Mouse (Mus musculus) kidney, embryonic 14.5 days (tissue): Measurements from ENCODE around the gene Plekhg4. TPM values are rescaled to one million over a fixed set of nuclear protein-coding genes. Genes with fewer than 3 reads are reported as not detected.

Source experiments
- ATAC-seq: fragments of 200-750 bp; cut with Nextera tagmentation; 2 replicates; pipeline ENCODE4 v1.8.0; 2017; ENCODE audit warnings: moderate number of reproducible peaks, mild to moderate bottlenecking, moderate TSS enrichment, moderate library complexity; ENCODE audit not compliant: low FRiP score, low TSS enrichment
- H3K27ac ChIP-seq: fragments of 300-500 bp; sonication (generic); 2 replicates; pipeline ENCODE4 v1.5.1; 2014; ENCODE audit warnings: low read depth, mild to moderate bottlenecking, low read length, moderate library complexity, mixed read lengths
- H3K27me3 ChIP-seq: fragments of 300-500 bp; sonication (generic); 2 replicates; pipeline ENCODE4 v1.6.1; 2014; ENCODE audit warnings: mild to moderate bottlenecking, low read length; ENCODE audit not compliant: control insufficient read depth, insufficient read depth
- H3K36me3 ChIP-seq: fragments of 300-500 bp; sonication (generic); 2 replicates; pipeline ENCODE4 v1.6.1; 2014; ENCODE audit warnings: low read length, mixed read lengths; ENCODE audit not compliant: control insufficient read depth, insufficient read depth
- H3K4me1 ChIP-seq: fragments of 300-500 bp; sonication (generic); 2 replicates; pipeline ENCODE4 v1.6.1; 2014; ENCODE audit warnings: low read length, mixed read lengths; ENCODE audit not compliant: control insufficient read depth, insufficient read depth
- H3K4me2 ChIP-seq: fragments of 300-500 bp; sonication (generic); replicated peaks from 2 replicates; pipeline ENCODE4 v1.6.1; 2014; ENCODE audit warnings: low read depth, mild to moderate bottlenecking, low read length
- H3K4me3 ChIP-seq: fragments of 300-500 bp; sonication (generic); 2 replicates; pipeline ENCODE4 v1.5.1; 2014; ENCODE audit warnings: mild to moderate bottlenecking, low read length
- H3K9ac ChIP-seq: fragments of 300-500 bp; sonication (generic); 2 replicates; pipeline ENCODE4 v1.6.1; 2014; ENCODE audit warnings: low read depth, mild to moderate bottlenecking, low read length, moderate library complexity
- H3K9me3 ChIP-seq: fragments of 300-500 bp; sonication (generic); 2 replicates; pipeline ENCODE4 v1.6.1; 2016; ENCODE audit warnings: low read length; ENCODE audit not compliant: control insufficient read depth
- WGBS: fragments of 180-500 bp; shearing (Covaris S2); extraction: QIAGEN DNeasy Blood & Tissue Kit; methylation state at CpG from one replicate; pipeline ENCODE4 v1.1.7; 2014; 5-methylcytosine and 5-hydroxymethylcytosine counted together
- polyA plus RNA-seq: library from polyadenylated mRNA; unstranded; fragments of >200 nt; fragmentation: Nextera tagmentation; extraction: Ambion mirVana; gene quantifications from 2 replicates; pipeline ENCODE4 v1.2.1, GENCODE M21; 2014

Gene Plekhg4
- polyA plus RNA-seq, 1 experiment from 2014 or later: 1.2 TPM

- H3K4me3 ChIP-seq: no peak overlapping the region
- H3K9me3 ChIP-seq: no peaks in the 10 kb centered on the region
- no peak overlapping the region for H3K27ac ChIP-seq
- H3K27me3 ChIP-seq: no peaks in the 10 kb centered on the region
- H3K4me2 ChIP-seq: no peak overlapping the region
- no peak for ATAC-seq
- H3K9ac ChIP-seq: no peak overlapping the region
- WGBS: 23% methylated on average over 4 of the region's 4 CpGs
- peaks cover 10% of the 10 kb centered on the region; the same call in 1 of the 2 replicates for H3K4me1 ChIP-seq
- H3K36me3 ChIP-seq: peaks cover 45% of the 10 kb centered on the region
Observed at GRCm38 (mm10) chr8:105338992-105339391, 34.1 kb upstream of the Plekhg4 start.

GRCm38 (mm10) chr8:105339886-105340635 lies 33.0 kb upstream of the Plekhg4 start:
- no peak overlapping the region for H3K4me3 ChIP-seq
- H3K4me2 ChIP-seq: no peak overlapping the region
- no peaks in the 10 kb centered on the region for H3K9me3 ChIP-seq
- H3K4me1 ChIP-seq: peaks cover 15% of the 10 kb centered on the region; the same call in 1 of the 2 replicates
- H3K36me3 ChIP-seq: peaks cover 35% of the 10 kb centered on the region
- WGBS: 76% methylated on average over 6 of the region's 6 CpGs
- ATAC-seq: no peak; the same call in 1 of the 2 replicates
- H3K27ac ChIP-seq: no peak overlapping the region
- no peaks in the 10 kb centered on the region for H3K27me3 ChIP-seq
- no peak overlapping the region for H3K9ac ChIP-seq

GRCm38 (mm10) chr8:105341399-105341798 lies 31.7 kb upstream of the Plekhg4 start:
- Histone ChIP-seq H3K27ac (peak overlapping the region; percentile 55; the same call in 1 of the 2 replicates), H3K4me2 (no peak overlapping the region), H3K36me3 (peaks cover 22% of the 10 kb centered on the region), H3K4me1 (peaks cover 27% of the 10 kb centered on the region), H3K4me3 (no peak overlapping the region), H3K9ac (no peak overlapping the region), H3K9me3 (no peaks in the 10 kb centered on the region), H3K27me3 (no peaks in the 10 kb centered on the region)
- ATAC-seq: no peak
- 49% methylated on average over 8 of the region's 8 CpGs for WGBS

GRCm38 (mm10) chr8:105342768-105343167 lies 30.3 kb upstream of the Plekhg4 start:
- ATAC-seq: no peak
- Histone ChIP-seq H3K4me1 (peaks cover 31% of the 10 kb centered on the region), H3K4me3 (no peak overlapping the region), H3K4me2 (no peak overlapping the region), H3K27me3 (no peaks in the 10 kb centered on the region), H3K9ac (no peak overlapping the region), H3K27ac (no peak overlapping the region), H3K9me3 (no peaks in the 10 kb centered on the region), H3K36me3 (peaks cover 8% of the 10 kb centered on the region; the same call in 1 of the 2 replicates)
- WGBS: 83% methylated on average over 4 of the region's 4 CpGs

GRCm38 (mm10) chr8:105343791-105344574 lies 29.1 kb upstream of the Plekhg4 start:
- Histone ChIP-seq H3K4me2 (no peak overlapping the region), H3K4me3 (no peak overlapping the region), H3K36me3 (no peaks in the 10 kb centered on the region), H3K4me1 (peaks cover 37% of the 10 kb centered on the region), H3K9ac (no peak overlapping the region), H3K27me3 (no peaks in the 10 kb centered on the region), H3K9me3 (no peaks in the 10 kb centered on the region), H3K27ac (no peak overlapping the region)
- ATAC-seq: no peak
- WGBS: 70% methylated on average over 8 of the region's 8 CpGs

GRCm38 (mm10) chr8:105345061-105345975 lies 27.8 kb upstream of the Plekhg4 start:
- Histone ChIP-seq H3K9ac (no peak overlapping the region; the same call in 1 of the 2 replicates), H3K4me1 (peaks cover 37% of the 10 kb centered on the region), H3K27ac (no peak overlapping the region; the same call in 1 of the 2 replicates), H3K27me3 (no peaks in the 10 kb centered on the region), H3K4me2 (peak overlapping the region; percentile 92), H3K4me3 (peak overlapping the region; percentile 3; the same call in 1 of the 2 replicates), H3K36me3 (no peaks in the 10 kb centered on the region), H3K9me3 (no peaks in the 10 kb centered on the region)
- WGBS: 41% methylated on average over 7 of the region's 7 CpGs
- no peak for ATAC-seq

- Histone ChIP-seq H3K4me2 (peak overlapping the region; percentile 92), H3K27me3 (no peaks in the 10 kb centered on the region), H3K36me3 (no peaks in the 10 kb centered on the region), H3K9me3 (no peaks in the 10 kb centered on the region), H3K4me1 (peaks cover 27% of the 10 kb centered on the region), H3K27ac (peak overlapping the region; percentile 84), H3K4me3 (peak overlapping the region; percentile 79), H3K9ac (peak overlapping the region; percentile 74)
- WGBS: 1% methylated on average over 28 of the region's 34 CpGs
- ATAC-seq: peak; percentile 41
Observed at GRCm38 (mm10) chr8:105346611-105347427, 26.3 kb upstream of the Plekhg4 start.
